Mouse (Mus musculus) gastrocnemius, adult 18-20 months (tissue): ENCODE measurements around the gene Cad. TPM values are rescaled to one million over a fixed set of nuclear protein-coding genes. Genes with fewer than 3 reads are reported as not detected.
A peak's percentile ranks its signal among the peaks of the same experiment; 100 is the strongest.

Source experiments
- DNase-seq: peaks from one replicate; pipeline ENCODE4 v3.0.0; 2021; ENCODE audit warnings: low spot score
- total RNA-seq, 2 experiments: library from RNA; stranded (reverse); gene quantifications; 2 replicates each; pipeline ENCODE4 v1.2.3; 2021

The Cad gene
- total RNA-seq, 2 experiments from 2014 or later = 21.0 to 24.9 TPM

DNA sequence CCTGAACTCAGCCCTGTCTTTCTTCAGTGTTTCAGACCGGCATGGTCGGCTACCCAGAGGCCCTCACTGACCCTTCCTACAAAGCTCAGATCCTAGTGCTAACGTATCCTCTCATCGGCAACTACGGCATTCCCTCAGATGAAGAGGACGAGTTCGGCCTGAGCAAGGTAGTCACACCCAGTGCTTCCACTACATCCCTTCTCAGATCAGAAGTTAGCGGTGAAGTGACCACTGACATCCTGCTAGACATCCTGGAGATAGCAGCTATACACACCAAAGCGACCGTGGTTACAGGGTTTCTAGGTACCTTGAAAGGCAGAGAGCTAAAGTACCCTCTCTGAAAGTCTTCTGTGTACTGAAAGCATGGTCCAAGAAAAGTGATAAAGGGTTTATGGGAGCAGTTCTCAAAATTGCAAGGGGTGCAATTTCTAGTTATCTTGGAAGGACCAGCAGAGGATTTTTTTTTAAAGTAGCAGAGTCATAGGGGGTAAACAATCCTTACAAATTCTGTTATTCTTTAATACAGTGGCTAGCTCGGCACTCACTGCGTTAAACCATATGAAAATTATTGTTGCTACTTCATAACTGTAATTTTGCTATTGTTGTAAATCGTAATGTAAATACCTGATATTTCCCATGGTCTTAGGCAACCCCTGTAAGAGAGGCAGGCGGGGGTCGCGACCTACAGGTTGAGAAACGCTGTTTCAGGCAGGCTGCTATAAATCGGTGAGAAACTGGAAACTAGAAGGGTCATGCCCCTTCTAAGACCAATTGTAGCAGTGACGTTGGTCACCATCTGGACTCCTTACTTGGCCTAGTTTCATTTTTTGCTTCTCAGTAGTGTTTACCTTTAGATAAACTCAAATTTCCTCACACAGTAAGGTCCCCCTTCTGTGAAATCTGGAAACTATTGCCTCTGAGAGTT is 898 bp downstream of the Cad start:
- DNase-seq = peak; percentile 15

- no peak for DNase-seq
These were observed 15.2 kb downstream of the Cad start for GRCm38 (mm10) chr5:31069810-31070209.

GRCm38 (mm10) chr5:31071059-31071458 is 16.5 kb downstream of the Cad start:
- no peak for DNase-seq

GRCm38 (mm10) chr5:31071821-31072220 is 17.2 kb downstream of the Cad start:
- no peak for DNase-seq

GRCm38 (mm10) chr5:31073176-31073575 is 18.6 kb downstream of the Cad start:
- DNase-seq = no peak

- no peak for DNase-seq
These were observed 21.8 kb downstream of the Cad start for GRCm38 (mm10) chr5:31076346-31076745.

DNA sequence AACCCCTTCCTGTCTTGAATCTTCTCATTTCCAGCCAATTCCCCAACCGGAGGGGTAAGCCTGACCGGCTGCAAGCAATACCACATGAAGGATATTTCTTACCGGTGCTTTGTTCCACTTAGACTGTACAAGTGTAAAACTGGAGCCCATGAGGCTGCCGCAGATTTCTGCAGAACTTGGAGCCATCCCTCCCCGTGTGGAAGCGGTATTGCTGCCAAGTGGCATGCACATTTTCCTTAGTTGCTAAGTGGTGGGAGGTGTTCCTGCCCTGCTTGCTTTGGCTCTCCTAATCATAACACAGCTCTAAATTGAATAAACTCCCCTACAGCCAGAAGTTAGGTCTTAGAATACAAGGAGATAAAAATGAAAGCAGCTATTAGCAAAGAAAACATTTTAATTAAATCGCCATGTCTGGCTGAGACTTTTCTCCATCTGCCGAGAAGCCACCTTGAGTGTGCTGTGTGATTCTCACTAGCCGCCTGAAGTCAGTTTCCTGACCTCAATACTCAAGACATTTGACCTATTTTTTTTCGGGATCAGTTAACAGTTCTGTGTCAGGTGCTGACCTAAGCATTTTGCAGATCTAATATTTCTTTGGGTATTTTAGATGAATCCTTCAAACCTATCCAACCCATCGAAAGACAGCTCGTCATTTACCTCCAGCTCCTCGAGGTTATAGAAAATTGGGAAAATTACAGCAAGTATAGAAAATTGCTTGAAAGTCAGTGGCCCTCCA is 25.6 kb downstream of the Cad start:
- DNase-seq = no peak

DNA sequence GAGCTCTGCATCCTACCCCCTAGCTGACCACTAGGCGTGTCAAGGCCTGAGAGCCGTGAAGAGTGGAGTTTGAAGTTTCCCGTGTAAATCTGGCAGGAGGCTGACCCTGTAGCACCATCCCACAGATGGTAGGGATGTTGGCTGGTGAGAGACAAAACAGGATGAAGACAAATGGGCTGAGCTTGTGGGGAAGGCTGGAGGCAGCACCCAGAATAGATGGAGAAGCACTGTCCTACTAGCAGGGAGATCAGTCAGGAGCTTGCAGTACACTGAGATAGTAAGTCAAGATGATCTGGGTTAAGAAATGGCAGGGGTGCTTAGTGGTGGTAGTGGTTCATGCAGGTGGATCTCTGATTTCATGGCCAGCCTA is 26.2 kb downstream of the Cad start:
- DNase-seq = no peak

DNA sequence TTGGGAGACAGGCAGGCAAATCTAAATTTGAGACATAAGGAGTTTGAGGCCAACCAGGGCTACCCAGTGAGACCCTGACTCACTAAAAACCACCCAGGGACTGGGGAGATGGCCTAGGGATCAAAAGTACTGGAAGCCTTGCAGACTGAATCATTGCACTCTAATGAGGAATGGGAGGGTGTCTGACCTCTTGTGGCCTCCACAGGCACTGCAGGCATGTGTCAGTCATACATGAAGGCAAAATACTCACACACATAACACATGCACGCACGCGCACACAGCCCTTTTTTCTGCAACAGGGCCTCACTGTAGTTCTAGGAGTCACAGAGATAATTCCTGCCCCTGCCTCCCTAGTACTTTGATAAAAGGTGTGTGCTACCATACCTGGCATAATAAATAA is 26.8 kb downstream of the Cad start:
- DNase-seq = no peak

DNA sequence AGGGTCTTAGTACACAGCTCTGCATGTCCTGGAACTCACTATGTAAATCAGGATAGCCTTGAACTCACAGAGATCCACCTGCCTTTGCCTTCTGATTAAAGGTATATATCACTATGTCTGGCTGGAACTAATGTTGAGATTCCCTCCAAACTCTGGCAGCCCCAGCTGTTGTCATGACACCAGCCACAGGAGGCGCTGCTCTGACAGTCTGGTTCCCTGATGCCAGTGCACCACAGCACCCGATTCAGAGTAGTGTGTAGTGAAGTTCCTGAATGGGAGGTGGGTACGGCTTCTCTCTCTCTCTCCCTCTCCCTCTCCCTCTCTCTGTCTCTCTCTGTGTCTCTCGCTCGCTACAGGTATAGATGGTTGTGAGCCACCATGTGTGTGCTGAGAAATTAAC is 27.8 kb downstream of the Cad start:
- DNase-seq = peak; percentile 67

DNA sequence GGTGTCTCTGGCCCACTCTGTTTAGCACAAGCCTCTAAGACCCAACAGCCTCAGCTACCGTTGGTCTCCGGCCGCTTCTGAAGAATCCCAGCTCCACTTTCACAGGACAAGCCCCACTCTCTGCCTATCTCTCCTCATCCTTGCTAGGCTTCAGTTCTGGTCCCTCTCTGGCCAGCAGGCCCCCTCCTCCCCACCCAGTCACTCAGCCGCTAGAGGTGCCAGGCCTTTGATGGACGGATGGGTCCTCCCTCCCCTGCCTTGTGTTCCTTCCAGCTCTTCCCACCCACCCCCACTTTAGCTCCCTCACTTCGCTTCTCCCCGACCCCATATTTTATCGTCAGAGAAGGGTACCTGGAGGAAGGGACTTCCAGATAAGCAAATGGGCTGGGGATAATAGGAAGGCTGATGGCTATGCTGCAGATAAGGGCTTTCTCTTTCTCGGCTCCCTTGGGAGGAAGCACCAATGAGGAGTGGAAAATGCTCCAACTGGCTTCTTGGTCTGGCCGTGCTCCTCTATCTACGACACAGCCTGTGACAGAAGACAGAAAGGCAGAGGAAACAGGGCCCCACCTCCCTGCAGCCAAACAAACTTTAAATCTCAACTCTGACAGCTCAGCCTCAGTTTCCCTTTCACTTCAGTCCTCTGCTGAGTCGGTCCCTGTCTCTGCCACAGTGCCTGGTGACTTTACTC is 28.5 kb downstream of the Cad start:
- DNase-seq = no peak

DNA sequence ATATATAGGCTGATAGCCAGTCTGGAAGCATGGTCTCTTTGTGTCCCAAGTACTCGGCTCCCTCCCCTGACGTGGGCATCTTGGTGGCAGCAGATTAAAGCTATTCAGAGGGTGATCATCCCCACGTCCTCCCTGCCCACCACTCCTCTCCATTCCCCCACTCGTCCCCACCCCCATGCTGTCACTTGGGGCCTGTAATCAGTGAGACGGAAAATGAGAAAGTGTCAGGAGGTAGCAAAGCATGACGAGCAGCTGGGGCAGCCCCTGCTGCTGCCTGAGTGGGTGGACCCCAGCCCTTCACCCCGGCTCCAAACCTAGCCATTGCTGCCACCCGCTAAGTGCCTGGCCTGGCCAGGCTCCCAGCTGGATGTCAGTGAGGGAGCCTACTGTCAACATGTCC is 29.4 kb downstream of the Cad start:
- no peak for DNase-seq

DNA sequence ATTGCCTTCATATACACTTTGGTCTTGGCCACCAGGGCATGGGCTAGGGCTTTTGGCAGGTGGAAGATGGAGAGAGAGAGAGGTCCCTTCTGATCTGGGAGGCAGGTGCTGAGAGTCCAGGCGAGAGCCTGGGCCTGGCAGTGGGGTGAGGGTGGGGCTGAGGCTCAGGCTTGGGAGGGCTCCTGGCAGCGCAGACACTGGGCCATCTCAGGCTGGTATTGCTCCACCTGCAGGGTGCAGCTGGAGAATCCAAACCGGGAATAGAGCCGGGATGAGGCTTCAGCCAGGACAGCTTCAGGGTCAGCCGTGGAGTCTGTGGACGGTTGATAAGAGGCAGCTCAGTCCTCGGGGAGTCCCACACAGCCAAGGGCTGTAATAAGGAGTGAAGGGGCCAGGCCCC is 32.0 kb downstream of the Cad start:
- DNase-seq = no peak

- no peak for DNase-seq
These were observed 32.6 kb downstream of the Cad start for GRCm38 (mm10) chr5:31087131-31087530.

DNA sequence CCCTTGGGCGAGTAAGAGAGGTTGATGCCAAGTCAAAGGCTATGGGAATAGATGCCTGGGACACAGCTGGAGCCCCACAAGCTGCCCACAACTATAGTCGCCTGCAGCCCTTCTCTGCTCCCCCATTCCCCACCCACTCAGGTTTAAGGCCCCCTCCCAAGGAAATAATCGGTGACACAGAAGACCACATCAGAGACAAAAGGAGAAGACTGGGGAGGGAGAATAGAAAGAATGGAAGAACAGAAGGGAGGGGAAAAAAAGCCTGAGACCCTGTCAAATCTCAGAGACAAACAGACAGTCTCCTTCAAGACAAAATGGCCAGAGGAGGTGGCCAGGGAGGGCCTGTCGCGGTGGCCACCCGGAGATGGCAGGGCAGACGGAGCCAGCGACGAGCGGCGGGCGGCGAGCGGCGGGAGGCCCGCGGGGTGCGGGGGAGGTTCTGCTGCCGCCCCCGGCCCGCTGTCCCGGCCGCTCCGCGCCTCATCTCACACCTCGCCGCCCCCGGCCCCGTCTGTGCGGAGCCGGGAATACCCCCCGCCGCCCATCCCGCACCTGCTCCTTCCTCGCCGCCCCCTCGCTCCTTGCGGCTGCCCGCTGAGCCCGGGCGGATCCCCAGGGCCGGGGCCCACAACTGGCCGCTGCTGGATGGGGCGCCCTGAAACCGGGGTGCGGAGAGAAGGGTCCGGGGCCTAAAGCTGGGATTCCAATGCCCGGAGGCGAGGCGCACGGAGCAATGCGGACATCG is 37.8 kb downstream of the Cad start:
- no peak for DNase-seq

GRCm38 (mm10) chr5:31093151-31094041 is 38.8 kb downstream of the Cad start:
- DNase-seq = no peak

- no peak for DNase-seq
These were observed 39.7 kb downstream of the Cad start for GRCm38 (mm10) chr5:31094100-31094798.

GRCm38 (mm10) chr5:31094799-31095691 is 40.5 kb downstream of the Cad start:
- peak; percentile 49 for DNase-seq
